Mouse (Mus musculus): Measurements from ENCODE around the gene 1700001P01Rik.

DNA sequence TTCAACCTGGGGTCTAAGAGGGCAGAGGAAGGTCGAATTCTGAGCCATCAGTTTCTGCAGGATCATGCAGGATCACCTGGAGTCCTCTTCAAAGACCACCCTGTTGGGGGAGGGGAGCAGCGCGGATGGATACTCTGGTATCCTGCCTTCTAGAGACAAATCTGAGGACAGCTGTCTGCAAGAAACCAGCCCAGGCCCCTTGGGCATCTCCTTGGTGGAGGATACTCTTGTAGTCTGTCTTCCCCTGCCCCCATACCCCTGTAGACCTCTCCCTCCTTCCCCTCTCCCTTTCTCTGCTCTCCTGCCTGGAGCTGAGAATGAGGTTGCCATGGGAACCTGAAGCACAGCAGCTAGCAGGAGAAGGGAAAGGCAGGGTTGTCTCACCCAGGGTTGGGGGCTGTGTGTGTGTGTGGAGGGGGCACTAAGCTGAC is 36.8 kb upstream of the 1700001P01Rik start:
- TF ChIP-seq CTCF (IDR thresholded peaks at IDR 0.05; ENCODE audit: extremely low read depth, insufficient read length, insufficient replicate concordance, low read depth, low read length), result no peak
- TF ChIP-seq POLR2A (IDR thresholded peaks at IDR 0.05; ENCODE audit: low read depth, low read length), result no peak

Measured in small intestine, adult 2 months (tissue).